Mouse (Mus musculus) spleen, adult 2 months (tissue): ENCODE measurements around the gene Krt13.

Experiments used
- CTCF ChIP-seq: fragments of 200-500 bp; IDR thresholded peaks from 2 replicates; pipeline ENCODE4 v1.5.1; 2011; ENCODE audit warnings: mild to moderate bottlenecking, inconsistent platforms; ENCODE audit not compliant: insufficient read depth, insufficient read length, insufficient replicate concordance; ENCODE audit errors: extremely low read depth
- POLR2A ChIP-seq: fragments of 200-500 bp; IDR thresholded peaks from 2 replicates; pipeline ENCODE4 v1.6.1; 2011; ENCODE audit warnings: low read depth, low read length, inconsistent platforms

GRCm38 (mm10) chr11:100121466-100121865 is at the start of gene Krt13:
- no peak for TF ChIP-seq CTCF
- TF ChIP-seq POLR2A, result no peak
